Mouse (Mus musculus) cerebellum, adult 2 months (tissue): ENCODE data around the gene Zbtb20. TPM values are rescaled to one million over a fixed set of nuclear protein-coding genes. Genes with fewer than 3 reads are reported as not detected.

ENCODE experiments used
- DNase-seq, 2 experiments: peaks; one replicate each; pipeline ENCODE4 v3.0.0; 2021
- H3K27ac ChIP-seq: fragments of 200-500 bp; 2 replicates; pipeline ENCODE4 v1.5.1; 2012; ENCODE audit warnings: low read length, control low read depth, inconsistent platforms; ENCODE audit not compliant: insufficient read depth
- H3K27me3 ChIP-seq: fragments of 200-500 bp; 2 replicates; pipeline ENCODE4 v1.6.1; 2012; ENCODE audit warnings: inconsistent platforms, mild to moderate bottlenecking, low read length, moderate library complexity; ENCODE audit not compliant: control insufficient read depth, insufficient read depth
- H3K4me1 ChIP-seq: fragments of 200-500 bp; 2 replicates; pipeline ENCODE4 v1.6.1; 2011; ENCODE audit warnings: low read length; ENCODE audit not compliant: control insufficient read depth, insufficient read depth
- H3K4me3 ChIP-seq: fragments of 200-500 bp; replicated peaks from 2 replicates; pipeline ENCODE3; 2011; ENCODE audit warnings: mild to moderate bottlenecking, low read depth, low read length, control low read depth; ENCODE audit not compliant: insufficient read depth
- CTCF ChIP-seq: fragments of 200-500 bp; IDR thresholded peaks from 2 replicates; pipeline ENCODE4 v1.5.1; 2011; ENCODE audit warnings: low read depth, mild to moderate bottlenecking, control low read depth, low read length, moderate library complexity, borderline replicate concordance; ENCODE audit not compliant: insufficient read depth
- POLR2A ChIP-seq: fragments of 200-500 bp; IDR thresholded peaks from 2 replicates; pipeline ENCODE4 v1.6.1; 2011; ENCODE audit warnings: low read length, control low read depth, borderline replicate concordance; ENCODE audit not compliant: insufficient read depth
- WGBS: fragments of 180-500 bp; shearing (Covaris S2); methylation state at CpG from one replicate; pipeline ENCODE4 v1.1.7; 2018; 5-methylcytosine and 5-hydroxymethylcytosine counted together
- polyA plus RNA-seq: library from polyadenylated mRNA; depleted of rRNA; stranded (reverse); fragments of >200 nt; gene quantifications from 2 replicates; pipeline ENCODE4 v1.2.3, GENCODE M21; 2012

Gene Zbtb20
- polyA plus RNA-seq, 1 experiment, result 25.2 TPM

DNA sequence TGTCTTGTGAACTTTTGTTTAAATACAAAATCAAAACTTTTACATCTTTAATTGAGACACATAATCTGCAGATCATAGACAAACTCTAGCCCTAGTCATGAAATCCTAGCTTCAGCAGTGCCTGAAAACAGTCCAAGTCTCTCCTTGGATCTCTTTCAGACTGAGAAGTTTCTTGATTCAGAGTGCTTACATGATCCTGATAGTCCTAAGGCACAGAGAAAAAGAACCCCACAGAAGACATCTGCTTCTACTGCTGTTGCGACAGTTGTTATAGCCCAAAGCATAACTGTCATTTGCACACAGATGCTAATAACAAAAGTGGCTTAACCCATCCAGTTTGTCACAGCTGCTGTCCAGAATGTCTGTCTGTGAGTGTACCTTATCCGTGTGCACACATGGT lies 749.6 kb downstream of the Zbtb20 start:
- Histone ChIP-seq H3K4me3 (no peak overlapping the region), H3K27ac (no peak overlapping the region), H3K27me3 (no peaks in the 10 kb centered on the region), H3K4me1 (no peaks in the 10 kb centered on the region)
- TF ChIP-seq CTCF (no peak), POLR2A (no peak)
- no peak for DNase-seq
- WGBS, result 61% methylated on average over 2 of the region's 2 CpGs

DNA sequence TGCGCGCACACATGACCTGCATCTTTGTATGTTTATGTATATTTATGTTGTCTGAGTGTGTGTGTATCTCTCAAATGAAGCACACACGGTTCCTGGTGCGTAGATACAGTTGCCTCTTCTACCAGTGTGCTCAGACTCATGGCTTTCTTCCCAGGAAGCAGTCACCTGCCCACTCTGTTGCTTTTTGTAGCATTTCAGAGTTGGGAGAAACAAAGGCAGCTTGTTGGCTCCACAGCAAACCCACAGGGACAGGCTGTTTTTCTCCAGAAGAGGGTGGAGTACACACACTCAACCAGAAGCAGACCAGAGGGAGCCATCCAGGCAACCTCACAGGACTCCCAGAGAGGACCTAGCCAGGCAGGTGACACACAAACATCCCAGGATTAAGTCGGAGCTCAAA lies 750.3 kb downstream of the Zbtb20 start:
- Histone ChIP-seq H3K4me1 (no peaks in the 10 kb centered on the region), H3K27me3 (no peaks in the 10 kb centered on the region), H3K27ac (no peak overlapping the region), H3K4me3 (no peak overlapping the region)
- TF ChIP-seq CTCF (no peak), POLR2A (no peak)
- DNase-seq, result no peak
- 87% methylated on average over 5 of the region's 5 CpGs for WGBS

DNA sequence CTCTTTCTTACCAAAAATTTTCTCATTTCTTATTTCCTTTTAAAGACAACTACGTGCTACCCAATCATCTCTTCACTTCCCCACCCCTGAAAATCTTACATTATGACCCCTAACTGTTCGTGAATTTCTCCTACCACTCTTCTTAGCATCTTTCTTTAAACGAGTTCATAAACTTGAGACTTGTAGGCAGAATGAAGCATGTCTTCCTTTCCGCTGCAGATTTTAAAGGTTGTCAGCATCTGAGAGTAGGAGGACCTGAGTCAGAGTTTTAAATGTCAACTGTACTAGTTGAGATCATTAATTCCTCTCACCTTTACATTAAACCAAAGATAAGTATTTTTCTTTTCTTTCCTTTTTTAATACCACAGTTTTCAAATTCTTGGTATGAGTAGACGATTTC lies 753.0 kb downstream of the Zbtb20 start:
- no peak overlapping the region for H3K27ac ChIP-seq
- no peak for TF ChIP-seq CTCF
- TF ChIP-seq POLR2A, result no peak
- H3K4me1 ChIP-seq, result no peaks in the 10 kb centered on the region
- 92% methylated on average over 5 of the region's 5 CpGs for WGBS
- no peak for DNase-seq
- H3K27me3 ChIP-seq, result no peaks in the 10 kb centered on the region
- H3K4me3 ChIP-seq, result no peak overlapping the region

DNA sequence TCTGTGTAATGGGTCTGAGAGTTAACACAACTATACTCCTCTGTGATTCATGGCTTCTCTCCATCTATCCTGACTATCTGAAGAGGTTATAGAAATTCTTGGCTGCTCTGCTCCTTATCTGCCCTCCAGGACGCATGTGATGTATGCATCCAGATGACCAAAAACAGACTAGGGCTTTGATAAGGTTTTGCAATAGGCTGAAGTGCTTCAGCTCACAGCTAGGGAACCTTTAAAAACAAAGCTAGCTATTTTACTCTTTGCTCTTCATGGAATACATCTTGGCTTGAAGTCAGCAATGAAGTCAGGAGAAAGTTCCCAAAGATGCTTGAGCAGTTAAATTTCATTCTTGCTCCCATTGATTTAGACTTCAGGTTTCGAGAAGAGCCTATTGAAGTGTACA lies 756.1 kb downstream of the Zbtb20 start:
- no peak for DNase-seq
- Histone ChIP-seq H3K27me3 (no peaks in the 10 kb centered on the region), H3K27ac (no peak overlapping the region), H3K4me1 (no peaks in the 10 kb centered on the region), H3K4me3 (no peak overlapping the region)
- TF ChIP-seq CTCF, result no peak
- TF ChIP-seq POLR2A, result no peak
- WGBS, result 85% methylated on average over 2 of the region's 2 CpGs

DNA sequence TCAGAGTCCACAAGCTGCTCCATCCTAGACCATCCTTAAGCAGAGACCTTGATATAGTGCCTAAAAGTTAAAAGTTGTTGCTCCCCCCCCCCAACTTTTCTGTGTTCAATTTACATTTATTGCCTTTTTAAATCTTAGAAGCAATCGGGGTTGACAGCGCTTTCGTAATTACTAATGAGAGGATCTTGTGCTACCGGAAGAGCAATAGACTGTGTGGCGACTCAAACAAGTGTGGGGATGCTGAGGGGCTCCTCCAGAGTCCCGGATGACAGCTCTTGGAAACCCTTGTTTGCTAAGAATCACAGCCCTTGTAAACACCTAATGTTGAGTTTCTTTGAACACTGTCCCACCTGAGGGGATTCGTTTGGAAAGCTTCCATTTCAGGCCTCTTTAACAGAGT lies 758.4 kb downstream of the Zbtb20 start:
- Histone ChIP-seq H3K27me3 (no peaks in the 10 kb centered on the region), H3K27ac (no peak overlapping the region), H3K4me3 (no peak overlapping the region), H3K4me1 (peaks cover 3% of the 10 kb centered on the region; the same call in 1 of the 2 replicates)
- TF ChIP-seq POLR2A, result no peak
- TF ChIP-seq CTCF, result no peak
- DNase-seq, result no peak
- 94% methylated on average over 7 of the region's 7 CpGs for WGBS

DNA sequence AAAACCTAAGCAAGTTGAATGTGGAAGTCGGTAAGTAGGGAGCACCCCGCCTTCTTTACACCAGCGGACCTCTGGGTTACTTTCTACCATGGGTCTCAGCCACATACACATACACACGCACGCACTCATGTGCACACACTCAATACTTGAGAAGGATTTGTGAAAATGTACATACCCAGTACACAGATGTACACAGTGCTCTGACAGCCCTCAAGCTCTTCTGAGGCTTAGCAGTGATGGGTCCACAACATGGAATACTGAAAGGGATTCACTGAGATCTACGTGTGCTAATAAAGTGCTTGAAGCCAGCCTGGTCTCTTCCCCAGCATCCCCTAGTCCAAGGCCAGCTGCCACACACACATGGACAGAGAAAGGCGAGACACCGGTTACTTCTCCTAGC lies 761.6 kb downstream of the Zbtb20 start:
- Histone ChIP-seq H3K27me3 (no peaks in the 10 kb centered on the region), H3K4me1 (peaks cover 3% of the 10 kb centered on the region; the same call in 1 of the 2 replicates), H3K27ac (no peak overlapping the region), H3K4me3 (no peak overlapping the region)
- no peak for DNase-seq
- TF ChIP-seq CTCF (no peak), POLR2A (no peak)
- 74% methylated on average over 8 of the region's 8 CpGs for WGBS

DNA sequence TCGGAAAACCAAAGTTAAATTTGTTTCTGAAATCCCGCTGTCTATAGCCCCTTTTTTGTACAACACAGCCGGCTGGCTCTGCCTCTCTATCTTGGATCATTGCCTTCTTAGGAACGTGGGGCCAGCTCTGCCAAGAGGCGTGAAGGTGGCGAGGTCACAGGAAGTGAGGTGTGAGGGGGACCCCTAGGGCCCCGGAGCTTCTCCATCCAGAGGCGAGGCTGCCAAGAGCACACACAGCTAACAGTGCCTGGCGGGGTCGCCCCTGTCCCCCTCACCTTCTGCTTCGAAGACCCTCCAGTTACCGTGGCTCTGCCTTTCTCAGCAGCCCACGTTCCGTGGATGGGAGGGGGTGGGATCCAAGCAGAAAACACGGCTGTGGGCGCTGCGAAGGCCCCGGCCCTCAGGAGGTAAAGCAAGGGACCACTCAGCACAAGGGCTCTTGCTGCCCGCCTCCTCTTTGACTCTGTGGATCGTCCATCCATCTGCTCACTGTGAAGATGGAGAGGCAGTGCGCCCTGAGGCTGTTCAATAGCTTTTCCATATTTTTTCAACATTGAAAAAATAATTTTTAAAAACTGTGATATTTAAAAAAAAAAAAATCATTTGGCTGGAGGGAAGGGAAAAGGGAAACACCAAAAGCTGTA lies 762.8 kb downstream of the Zbtb20 start:
- DNase-seq, result peak; percentile 29 to 42
- Histone ChIP-seq H3K27ac (0 out of 2 replicates have a peak overlapping the region, but pooled peaks have one; percentile 28), H3K27me3 (no peaks in the 10 kb centered on the region), H3K4me3 (peak overlapping the region; percentile 55), H3K4me1 (peaks cover 3% of the 10 kb centered on the region; the same call in 1 of the 2 replicates)
- no peak for TF ChIP-seq POLR2A
- WGBS, result 42% methylated on average over 21 of the region's 21 CpGs

DNA sequence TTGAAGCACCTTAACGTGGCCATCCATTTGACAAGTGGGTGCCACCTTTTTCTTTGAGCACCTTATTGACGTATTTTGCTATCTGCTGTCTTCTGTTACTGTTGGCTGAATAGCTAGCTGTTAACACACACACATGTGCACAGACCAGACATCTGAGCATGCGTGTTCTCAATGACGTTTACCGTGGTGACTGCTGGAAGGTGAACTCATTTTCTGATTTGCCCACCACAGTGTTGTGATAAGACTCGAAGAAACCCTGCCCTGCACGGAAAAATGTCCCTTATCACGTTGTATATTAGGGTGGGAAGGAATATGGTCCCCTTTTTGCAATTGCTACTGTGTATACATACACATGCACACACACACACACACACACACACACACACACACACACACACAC lies 765.5 kb downstream of the Zbtb20 start:
- no peak for TF ChIP-seq POLR2A
- no peak for TF ChIP-seq CTCF
- H3K27ac ChIP-seq, result no peak overlapping the region
- 91% methylated on average over 8 of the region's 8 CpGs for WGBS
- H3K4me1 ChIP-seq, result peaks cover 3% of the 10 kb centered on the region; the same call in 1 of the 2 replicates
- H3K27me3 ChIP-seq, result no peaks in the 10 kb centered on the region
- no peak for DNase-seq
- H3K4me3 ChIP-seq, result no peak overlapping the region

DNA sequence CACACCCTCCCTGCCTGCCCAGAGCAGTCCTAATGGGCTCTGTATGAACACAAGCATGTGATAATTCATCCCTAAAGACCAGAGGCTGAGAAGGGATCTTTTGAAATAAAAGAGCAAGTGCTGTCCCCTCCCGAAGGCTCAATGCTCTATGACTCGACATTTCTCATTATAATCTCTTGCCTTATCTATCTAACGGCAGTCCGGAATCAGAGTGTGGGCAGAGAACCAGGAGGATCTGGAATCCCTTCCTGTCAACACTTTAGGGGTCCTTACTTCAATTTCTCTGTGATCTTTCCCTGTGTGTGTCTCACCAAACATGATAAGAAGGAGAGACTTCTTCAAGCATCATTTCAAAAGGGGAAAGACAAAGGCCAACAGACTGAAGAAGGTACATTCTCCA lies 770.2 kb downstream of the Zbtb20 start:
- WGBS, result 80% methylated on average over 4 of the region's 4 CpGs

More for the DNA sequence above, 770.2 kb downstream of the Zbtb20 start:
- H3K27me3 ChIP-seq, result no peaks in the 10 kb centered on the region
- DNase-seq, result no peak
- no peak overlapping the region for H3K27ac ChIP-seq
- no peaks in the 10 kb centered on the region for H3K4me1 ChIP-seq
- no peak for TF ChIP-seq POLR2A
- no peak for TF ChIP-seq CTCF
- H3K4me3 ChIP-seq, result no peak overlapping the region
